Mouse (Mus musculus): ENCODE results near the gene Adam11.

DNA sequence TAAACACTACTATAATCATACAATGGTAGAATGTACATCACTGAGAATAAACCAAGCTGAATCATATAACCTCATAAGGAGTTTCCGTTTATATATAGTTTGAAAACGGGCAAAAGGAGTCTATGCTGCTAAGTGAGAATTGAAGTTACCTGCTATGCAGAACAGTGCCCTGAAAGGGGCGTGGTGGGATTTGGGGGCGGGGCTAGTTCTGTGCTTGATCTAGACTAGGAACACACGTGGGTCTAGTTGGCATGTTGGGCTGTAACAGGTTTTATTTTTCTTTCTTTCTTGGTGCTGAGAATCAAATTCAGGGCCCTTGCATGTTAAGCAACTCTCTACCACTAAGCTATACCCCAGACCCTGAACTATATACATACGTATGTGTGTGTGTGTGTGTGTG is 60.0 kb downstream of the Adam11 start:
- TF ChIP-seq CTCF (IDR thresholded peaks at IDR 0.05; ENCODE audit: control insufficient read depth, insufficient read depth, insufficient read length) = no peak
- TF ChIP-seq MYOD1 (IDR thresholded peaks at IDR 0.05; ENCODE audit: control insufficient read depth, insufficient read length, low read depth) = no peak

Measured in C2C12 (cell line).